Mouse (Mus musculus) olfactory bulb, adult 2 months (tissue): Measurements from ENCODE around the gene Acads.

ENCODE experiments used
- CTCF ChIP-seq: fragments of 200-500 bp; IDR thresholded peaks from 2 replicates; pipeline ENCODE4 v1.5.1; 2012; ENCODE audit warnings: low read depth, mild to moderate bottlenecking, low read length, moderate library complexity; ENCODE audit not compliant: insufficient read depth
- POLR2A ChIP-seq: fragments of 200-500 bp; IDR thresholded peaks from 2 replicates; pipeline ENCODE4 v1.6.1; 2012; ENCODE audit warnings: mild to moderate bottlenecking, low read depth, low read length, moderate library complexity; ENCODE audit not compliant: insufficient read depth

- TF ChIP-seq CTCF (no peak), POLR2A (no peak)
These were observed 56.6 kb downstream of the Acads start for GRCm38 (mm10) chr5:115062566-115062965.
